Mouse (Mus musculus) thymus, adult 2 months (tissue): Measurements from ENCODE around the gene Cdh18. TPM values are rescaled to one million over a fixed set of nuclear protein-coding genes. Genes with fewer than 3 reads are reported as not detected.

Source experiments
- DNase-seq: peaks from one replicate; pipeline ENCODE4 v3.0.0; 2021
- H3K27ac ChIP-seq: fragments of 200-500 bp; 2 replicates; pipeline ENCODE4 v1.5.1; 2012; ENCODE audit warnings: low read length, control low read depth; ENCODE audit not compliant: control insufficient read depth, insufficient read depth
- H3K27me3 ChIP-seq: fragments of 200-500 bp; 2 replicates; pipeline ENCODE4 v1.6.1; 2012; ENCODE audit warnings: mild to moderate bottlenecking, low read length, moderate library complexity, mixed read lengths; ENCODE audit not compliant: control insufficient read depth, insufficient read depth
- H3K36me3 ChIP-seq: fragments of 200-500 bp; 2 replicates; pipeline ENCODE4 v1.6.1; 2012; ENCODE audit warnings: mild to moderate bottlenecking, low read length, moderate library complexity; ENCODE audit not compliant: control insufficient read depth, insufficient read depth
- H3K4me1 ChIP-seq: fragments of 200-500 bp; replicated peaks from 2 replicates; pipeline ENCODE4 v1.6.1; 2012; ENCODE audit warnings: low read length; ENCODE audit not compliant: control insufficient read depth, insufficient read depth
- H3K4me3 ChIP-seq: fragments of 200-500 bp; 2 replicates; pipeline ENCODE4 v1.5.1; 2012; ENCODE audit warnings: mild to moderate bottlenecking, low read length, control low read depth, moderate library complexity; ENCODE audit not compliant: control insufficient read depth, insufficient read depth
- CTCF ChIP-seq: fragments of 200-500 bp; IDR thresholded peaks from 2 replicates; pipeline ENCODE4 v1.5.1; 2012; ENCODE audit warnings: mild to moderate bottlenecking, control low read depth, low read length, moderate library complexity, borderline replicate concordance; ENCODE audit not compliant: control insufficient read depth, poor library complexity, insufficient read depth; ENCODE audit errors: extremely low read depth
- POLR2A ChIP-seq: fragments of 200-500 bp; IDR thresholded peaks from 2 replicates; pipeline ENCODE4 v1.6.1; 2012; ENCODE audit warnings: mild to moderate bottlenecking, low read length, control low read depth, moderate library complexity; ENCODE audit not compliant: control insufficient read depth, poor library complexity, insufficient read depth; ENCODE audit errors: extremely low read depth
- WGBS: fragments of 180-500 bp; shearing (Covaris S2); methylation state at CpG from one replicate; pipeline ENCODE4 v1.1.7; 2018; 5-methylcytosine and 5-hydroxymethylcytosine counted together
- polyA plus RNA-seq: library from polyadenylated mRNA; depleted of rRNA; stranded (reverse); fragments of >200 nt; gene quantifications from 2 replicates; pipeline ENCODE4 v1.2.3, GENCODE M21; 2012

Cdh18 gene
- polyA plus RNA-seq, 1 experiment: not detected

- Histone ChIP-seq H3K4me3 (no peak overlapping the region), H3K27me3 (no peaks in the 10 kb centered on the region), H3K4me1 (no peaks in the 10 kb centered on the region), H3K27ac (no peak overlapping the region), H3K36me3 (no peaks in the 10 kb centered on the region)
- TF ChIP-seq POLR2A: no peak
- TF ChIP-seq CTCF: no peak
- no peak for DNase-seq
Measured at GRCm38 (mm10) chr15:23418158-23418557, 869.3 kb downstream of the Cdh18 start.

DNA sequence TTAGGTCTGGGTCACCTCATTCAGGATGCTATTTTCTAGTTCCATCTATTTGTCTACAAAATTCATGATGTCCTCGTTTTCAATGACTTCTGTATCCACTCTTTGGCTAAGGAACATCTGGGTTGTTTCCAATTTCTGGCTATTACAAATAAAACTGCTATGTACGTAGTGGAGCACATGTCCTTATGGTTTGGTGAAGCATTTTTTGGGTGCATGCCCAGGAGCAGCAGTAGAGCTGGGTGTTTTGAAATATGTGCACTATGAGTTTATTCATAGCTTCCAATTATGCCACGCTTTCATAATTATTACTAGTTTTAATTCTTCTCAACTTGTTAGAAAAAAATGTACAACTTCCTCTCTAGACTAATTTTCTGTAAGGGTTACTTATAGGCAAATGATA lies 871.2 kb downstream of the Cdh18 start:
- 71% methylated on average over 3 of the region's 3 CpGs for WGBS
- TF ChIP-seq POLR2A (no peak), CTCF (no peak)

GRCm38 (mm10) chr15:23430021-23430420 lies 881.2 kb downstream of the Cdh18 start:
- H3K4me1 ChIP-seq: no peaks in the 10 kb centered on the region
- no peaks in the 10 kb centered on the region for H3K36me3 ChIP-seq
- TF ChIP-seq POLR2A: no peak
- no peak for TF ChIP-seq CTCF
- H3K4me3 ChIP-seq: no peak overlapping the region
- WGBS: 83% methylated on average over 5 of the region's 5 CpGs
- no peak overlapping the region for H3K27ac ChIP-seq
- no peaks in the 10 kb centered on the region for H3K27me3 ChIP-seq
- no peak for DNase-seq

More for the DNA sequence above, 871.2 kb downstream of the Cdh18 start:
- no peaks in the 10 kb centered on the region for H3K36me3 ChIP-seq
- H3K4me1 ChIP-seq: no peaks in the 10 kb centered on the region
- H3K4me3 ChIP-seq: no peak overlapping the region
- H3K27me3 ChIP-seq: no peaks in the 10 kb centered on the region
- no peak for DNase-seq
- H3K27ac ChIP-seq: no peak overlapping the region

- WGBS: 78% methylated on average over 1 of the region's 1 CpGs
- no peak overlapping the region for H3K4me3 ChIP-seq
- no peak for DNase-seq
- H3K27ac ChIP-seq: no peak overlapping the region
- H3K36me3 ChIP-seq: no peaks in the 10 kb centered on the region
- H3K4me1 ChIP-seq: no peaks in the 10 kb centered on the region
- no peaks in the 10 kb centered on the region for H3K27me3 ChIP-seq
- TF ChIP-seq POLR2A: no peak
- no peak for TF ChIP-seq CTCF
Measured at GRCm38 (mm10) chr15:23448542-23448941, 899.7 kb downstream of the Cdh18 start.

DNA sequence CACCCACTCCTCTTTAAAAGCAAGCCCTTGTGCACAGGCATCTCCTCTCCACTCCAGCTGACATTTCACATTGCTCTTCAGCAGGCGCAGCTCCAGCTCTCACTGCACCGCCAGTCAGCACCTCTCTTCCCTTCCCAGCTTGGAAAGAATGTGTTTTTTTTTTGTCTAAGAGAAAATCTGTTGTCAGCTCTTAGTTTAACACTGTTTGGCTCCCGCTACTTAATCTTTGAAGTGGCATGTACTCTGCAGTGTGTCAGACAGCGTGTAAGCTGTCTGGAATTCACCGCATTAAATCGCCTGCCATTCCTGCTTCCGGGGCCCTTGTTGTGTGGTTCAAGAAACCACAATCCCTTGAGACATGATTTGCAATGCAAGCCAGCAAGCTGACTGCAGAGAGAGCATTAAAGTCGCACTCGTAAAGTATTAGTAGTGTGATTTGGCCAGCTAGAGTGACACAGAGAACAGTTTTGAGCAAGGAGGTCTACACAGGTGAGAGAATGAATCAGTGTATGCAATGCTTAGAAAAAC lies 903.3 kb downstream of the Cdh18 start:
- no peak overlapping the region for H3K4me3 ChIP-seq
- no peak for TF ChIP-seq CTCF
- TF ChIP-seq POLR2A: no peak
- WGBS: 65% methylated on average over 9 of the region's 9 CpGs

GRCm38 (mm10) chr15:23453331-23453730 lies 904.5 kb downstream of the Cdh18 start:
- TF ChIP-seq CTCF (no peak), POLR2A (no peak)
- H3K4me1 ChIP-seq: no peaks in the 10 kb centered on the region
- H3K4me3 ChIP-seq: no peak overlapping the region
- H3K27ac ChIP-seq: no peak overlapping the region
- H3K36me3 ChIP-seq: no peaks in the 10 kb centered on the region
- WGBS: 95% methylated on average over 6 of the region's 6 CpGs
- H3K27me3 ChIP-seq: no peaks in the 10 kb centered on the region
- no peak for DNase-seq

More for the DNA sequence above, 903.3 kb downstream of the Cdh18 start:
- Histone ChIP-seq H3K27ac (no peak overlapping the region), H3K27me3 (no peaks in the 10 kb centered on the region), H3K4me1 (no peaks in the 10 kb centered on the region), H3K36me3 (no peaks in the 10 kb centered on the region)
- DNase-seq: no peak

- H3K27me3 ChIP-seq: no peaks in the 10 kb centered on the region
- no peaks in the 10 kb centered on the region for H3K36me3 ChIP-seq
- no peak for TF ChIP-seq POLR2A
- no peak for TF ChIP-seq CTCF
- 87% methylated on average over 7 of the region's 7 CpGs for WGBS
- no peak for DNase-seq
- H3K27ac ChIP-seq: no peak overlapping the region
- no peaks in the 10 kb centered on the region for H3K4me1 ChIP-seq
- H3K4me3 ChIP-seq: no peak overlapping the region
Measured at GRCm38 (mm10) chr15:23455344-23455743, 906.5 kb downstream of the Cdh18 start.
